Mouse (Mus musculus) cerebellum, adult 11-12 months (tissue): ENCODE measurements at regions not wholly inside any gene's neighbourhood (a gene's known extent, or its start where the extent isn't known, plus 50 kb on each side); places are given as distances from the start of the nearest gene placed in this dataset.
"Not testable (repeated sequence)": the region's sequence is repeated elsewhere in the genome, so short reads cannot be mapped to it uniquely, and the experiment has no call there.

Source experiments
- DNase-seq: peaks from one replicate; pipeline ENCODE4 v3.0.0; 2022

DNA sequence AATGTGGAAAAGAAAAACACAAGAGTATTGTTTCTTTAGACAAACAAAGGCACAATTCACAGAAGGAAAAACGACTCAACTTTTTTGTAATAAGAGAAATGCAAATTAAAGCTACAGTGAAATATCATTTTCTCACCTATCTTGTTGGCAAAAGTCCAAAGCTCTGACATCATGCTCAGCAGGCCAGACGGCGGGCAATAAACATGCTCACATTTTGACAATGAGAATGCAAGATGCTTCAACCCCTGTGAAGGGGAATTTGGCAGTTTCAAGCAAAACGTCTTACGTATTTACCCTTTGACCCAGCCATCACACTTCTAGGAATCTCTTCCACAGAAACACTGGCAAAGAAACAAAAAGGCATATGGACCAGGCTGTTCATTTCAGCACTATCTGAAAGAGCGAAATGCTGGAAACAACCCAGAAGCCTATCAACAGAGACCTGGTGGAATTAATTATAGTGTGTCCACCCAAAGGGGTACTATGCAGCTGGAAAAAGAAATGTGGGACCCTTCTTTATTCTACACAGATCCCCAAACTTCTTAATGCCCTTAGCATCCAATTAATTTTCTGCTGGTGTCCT lies 203.4 kb upstream of the 2610301B20Rik start:
- DNase-seq: no peak

DNA sequence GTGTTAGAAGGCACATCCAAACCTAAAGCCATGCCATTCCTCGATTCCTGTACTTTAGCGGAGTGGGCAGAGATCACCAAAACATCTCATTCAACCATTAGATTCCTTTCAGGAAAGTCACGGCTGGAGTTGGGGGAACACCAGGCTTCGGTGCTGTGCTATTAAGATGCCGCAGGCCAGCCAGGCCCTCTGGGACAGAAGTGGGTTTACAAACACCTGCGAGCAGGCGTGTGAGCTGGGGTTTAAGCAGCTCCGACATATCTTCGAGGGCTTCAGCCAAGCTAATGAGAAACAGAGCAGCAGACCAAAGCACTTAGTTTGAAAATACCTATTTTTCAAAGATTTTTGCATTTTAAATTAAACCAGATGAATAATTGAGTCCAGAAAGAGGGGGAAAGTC lies 183.2 kb upstream of the 2610301B20Rik start:
- no peak for DNase-seq

DNA sequence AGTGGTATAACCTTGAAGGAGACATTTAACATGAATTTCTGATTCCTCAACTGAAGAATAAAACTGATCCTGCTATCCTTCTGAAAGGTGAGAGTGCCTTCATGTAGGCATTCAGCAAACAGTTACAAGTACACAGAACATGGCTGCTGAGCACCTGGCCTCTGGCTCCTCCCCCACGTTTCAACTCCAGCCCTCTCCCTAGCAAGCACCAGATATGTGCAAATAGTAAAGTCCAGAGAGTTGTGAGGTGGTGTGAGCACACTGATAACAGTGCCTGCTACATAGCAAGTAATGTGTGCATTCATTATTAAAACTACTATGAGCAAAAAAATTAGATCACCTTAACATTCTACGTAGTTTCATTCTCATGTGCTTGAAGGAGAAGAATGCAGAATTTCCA lies 181.4 kb upstream of the 2610301B20Rik start:
- no peak for DNase-seq

DNA sequence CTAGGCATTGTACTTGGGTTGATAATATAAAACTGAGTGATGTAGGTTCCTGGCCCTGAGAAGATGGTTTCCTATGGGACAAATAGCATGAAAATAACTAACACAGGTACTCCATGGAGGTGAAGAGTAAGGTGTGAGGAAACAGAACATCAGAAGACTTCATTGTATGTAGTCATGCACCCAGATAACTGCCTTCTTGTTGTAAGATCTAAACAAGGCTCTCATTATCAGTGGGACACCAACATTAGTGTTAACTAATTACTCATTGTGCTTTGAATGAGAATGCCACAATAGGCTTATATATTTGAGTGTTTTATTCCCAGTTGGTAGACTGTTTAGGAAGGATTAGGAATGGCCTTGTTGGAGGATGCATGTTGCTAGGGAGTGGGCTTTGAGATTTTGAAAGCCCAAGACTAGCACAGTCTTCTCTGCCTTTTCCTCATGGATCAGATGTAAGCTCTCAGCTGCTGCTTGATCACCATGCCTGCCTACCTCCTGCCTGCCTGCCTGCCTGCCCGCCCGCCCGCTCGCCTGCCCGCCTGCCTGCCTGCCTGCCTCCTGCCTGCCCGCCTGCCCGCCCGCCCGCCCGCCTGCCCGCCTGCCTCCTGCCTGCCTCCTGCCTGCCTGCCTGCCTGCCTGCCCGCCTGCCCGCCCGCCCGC lies 180.7 kb upstream of the 2610301B20Rik start:
- no peak for DNase-seq

DNA sequence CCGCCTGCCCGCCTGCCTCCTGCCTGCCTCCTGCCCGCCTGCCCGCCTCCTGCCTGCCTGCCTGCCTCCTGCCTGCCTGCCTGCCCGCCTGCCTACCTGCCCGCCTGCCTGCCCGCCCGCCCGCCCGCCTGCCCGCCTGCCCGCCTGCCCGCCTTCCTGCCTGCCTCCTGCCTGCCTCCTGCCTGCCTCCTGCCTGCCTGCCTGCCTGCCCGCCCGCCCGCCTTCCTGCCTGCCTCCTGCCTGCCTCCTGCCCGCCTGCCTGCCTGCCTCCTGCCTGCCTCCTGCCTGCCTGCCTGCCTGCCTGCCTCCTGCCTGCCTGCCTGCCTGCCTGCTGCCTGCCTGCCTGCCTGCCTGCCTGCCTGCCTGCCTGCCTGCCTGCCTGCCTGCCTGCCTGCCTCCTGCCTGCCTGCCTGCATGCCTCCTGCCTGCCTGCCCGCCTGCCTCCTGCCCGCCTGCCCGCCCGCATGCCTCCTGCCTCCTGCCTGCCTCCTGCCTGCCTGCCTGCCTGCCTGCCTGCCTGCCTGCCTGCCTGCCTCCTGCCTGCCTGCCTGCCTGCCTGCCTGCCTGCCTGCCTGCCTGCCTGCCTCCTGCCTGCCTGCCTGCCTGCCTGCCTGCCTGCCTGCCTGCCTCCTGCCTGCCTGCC lies 180.1 kb upstream of the 2610301B20Rik start:
- not testable (repeated sequence) for DNase-seq

DNA sequence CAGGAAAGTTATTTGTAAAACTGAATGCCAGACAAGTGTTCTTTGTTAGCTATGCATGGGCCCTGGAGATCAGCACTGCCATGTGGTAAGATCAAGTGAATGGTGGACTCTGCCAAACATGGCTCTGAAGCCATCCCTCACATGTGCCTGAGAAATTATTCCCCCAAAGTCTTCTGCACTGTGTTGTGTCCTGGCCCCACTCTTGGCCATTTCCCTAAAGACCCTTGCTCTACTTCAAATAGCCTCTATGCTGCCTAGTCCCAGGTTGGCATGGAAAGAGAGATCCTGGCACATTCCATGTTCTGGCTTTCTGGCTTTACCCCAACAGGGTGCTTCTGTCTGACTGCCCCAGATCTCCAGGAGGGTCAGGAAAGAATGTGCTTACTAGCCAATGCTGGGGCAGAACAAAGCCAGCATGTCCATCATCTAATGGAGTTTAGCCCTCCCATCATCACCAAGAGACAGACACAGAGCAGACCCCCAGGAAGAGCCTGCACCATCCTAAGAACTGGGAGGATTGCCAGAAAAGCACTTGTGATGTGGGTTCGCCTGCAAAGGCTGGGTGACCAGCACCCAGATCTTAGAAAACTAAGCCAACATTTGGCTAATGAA lies 177.0 kb upstream of the 2610301B20Rik start:
- DNase-seq: peak; percentile 2

DNA sequence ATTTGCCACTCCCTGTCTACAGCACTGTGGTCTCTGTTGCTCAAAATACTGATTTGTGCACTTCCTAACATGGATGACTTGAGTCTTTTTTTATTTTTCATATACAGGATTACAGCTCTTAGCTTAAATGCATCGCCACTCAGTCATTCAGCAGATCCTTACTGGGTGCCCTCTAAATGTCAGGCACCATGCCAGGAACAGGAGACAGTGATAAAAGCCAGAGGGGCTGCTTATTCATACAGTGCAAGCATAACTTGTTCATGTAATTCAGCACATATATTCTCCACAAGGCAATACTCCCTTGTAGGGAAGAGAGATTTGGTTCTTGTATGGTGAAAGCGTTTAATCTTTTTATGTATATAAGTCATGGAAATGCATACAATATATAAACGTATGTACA lies 175.7 kb upstream of the 2610301B20Rik start:
- no peak for DNase-seq

DNA sequence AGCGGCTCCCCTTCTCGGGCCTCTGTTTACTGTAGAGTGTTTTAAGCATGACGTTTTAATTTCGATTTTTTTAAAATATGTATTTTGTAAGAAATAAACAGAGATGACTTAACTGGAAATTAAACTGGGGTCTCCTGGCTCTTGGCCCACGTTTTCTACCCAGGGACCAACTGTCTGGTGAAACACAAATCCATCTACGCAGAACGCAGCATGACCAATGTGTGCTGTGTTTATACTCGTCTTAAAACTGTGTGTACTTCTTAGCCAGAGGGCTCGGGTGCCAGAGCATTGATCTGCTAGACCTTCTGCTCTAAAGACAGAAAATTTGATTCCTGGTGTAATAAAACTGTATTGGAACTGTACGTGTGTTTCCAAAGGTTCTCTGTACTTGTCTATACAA lies 172.8 kb upstream of the 2610301B20Rik start:
- DNase-seq: no peak

DNA sequence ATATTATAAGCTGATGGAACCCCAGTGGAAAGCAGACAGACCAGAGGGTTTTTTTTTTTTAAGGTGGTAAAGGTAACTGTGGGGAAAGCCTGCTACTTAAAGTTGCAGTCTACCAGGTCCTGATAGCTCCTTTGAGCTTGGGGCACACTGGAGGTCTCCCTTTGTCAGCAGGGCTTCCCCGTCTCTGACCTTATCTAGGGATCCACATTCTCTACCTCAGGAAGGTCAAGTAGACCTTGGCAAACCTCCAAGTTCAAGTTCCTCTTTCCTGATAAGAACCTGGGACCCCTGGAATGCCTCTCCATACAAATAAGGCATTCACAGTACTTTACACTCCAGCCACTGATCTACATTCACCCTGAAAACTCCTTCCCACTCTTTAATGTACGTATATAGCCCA lies 171.1 kb upstream of the 2610301B20Rik start:
- no peak for DNase-seq

DNA sequence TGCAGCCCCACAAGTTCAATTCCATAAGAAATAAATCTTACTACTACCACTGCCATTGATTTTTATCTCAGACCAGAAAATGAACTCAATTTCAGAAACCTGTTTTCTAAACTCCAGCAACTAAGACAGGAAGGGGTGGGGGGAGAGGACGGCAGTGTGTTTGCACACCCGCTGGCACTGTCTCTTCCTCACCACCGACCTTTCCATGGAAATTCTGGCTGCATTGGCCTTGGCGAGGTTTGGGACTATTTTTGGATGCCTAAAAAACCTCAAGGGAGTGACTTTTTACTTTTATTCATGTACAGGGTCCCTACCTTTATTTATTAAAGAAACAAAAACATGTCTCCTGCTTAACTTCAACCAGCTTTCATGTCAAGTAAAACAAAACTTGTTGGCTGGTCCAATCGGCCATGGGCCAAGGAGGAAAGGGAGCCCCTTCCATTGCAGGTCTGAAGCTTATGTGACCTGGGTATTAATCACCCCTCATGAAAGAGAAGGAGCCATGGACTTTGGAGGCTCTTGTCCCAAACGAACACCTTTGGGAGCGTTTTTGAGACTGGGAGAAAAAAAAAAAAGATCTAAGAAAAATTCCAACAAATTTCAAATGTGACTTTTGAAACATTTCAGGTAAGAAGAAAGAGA lies 167.2 kb upstream of the 2610301B20Rik start:
- DNase-seq: no peak

DNA sequence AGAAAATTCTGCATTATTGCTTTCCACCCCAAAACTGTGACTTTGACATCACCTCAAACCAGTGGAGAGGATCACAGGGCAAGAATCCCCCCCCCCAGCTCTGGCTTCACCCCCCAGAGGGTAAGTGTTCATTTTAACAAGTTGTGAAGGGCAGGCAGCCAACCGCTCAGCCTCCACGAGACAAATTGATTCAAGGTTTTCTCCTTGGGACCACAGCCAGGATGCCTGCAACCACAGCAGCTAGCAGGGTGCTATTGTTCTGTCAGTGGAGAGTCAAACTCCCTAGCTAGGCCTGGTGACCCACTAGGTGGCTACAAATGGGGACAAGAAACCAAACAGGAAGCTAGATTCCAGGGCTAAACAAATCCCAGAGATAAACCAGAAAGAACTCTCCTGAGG lies 166.6 kb upstream of the 2610301B20Rik start:
- no peak for DNase-seq

DNA sequence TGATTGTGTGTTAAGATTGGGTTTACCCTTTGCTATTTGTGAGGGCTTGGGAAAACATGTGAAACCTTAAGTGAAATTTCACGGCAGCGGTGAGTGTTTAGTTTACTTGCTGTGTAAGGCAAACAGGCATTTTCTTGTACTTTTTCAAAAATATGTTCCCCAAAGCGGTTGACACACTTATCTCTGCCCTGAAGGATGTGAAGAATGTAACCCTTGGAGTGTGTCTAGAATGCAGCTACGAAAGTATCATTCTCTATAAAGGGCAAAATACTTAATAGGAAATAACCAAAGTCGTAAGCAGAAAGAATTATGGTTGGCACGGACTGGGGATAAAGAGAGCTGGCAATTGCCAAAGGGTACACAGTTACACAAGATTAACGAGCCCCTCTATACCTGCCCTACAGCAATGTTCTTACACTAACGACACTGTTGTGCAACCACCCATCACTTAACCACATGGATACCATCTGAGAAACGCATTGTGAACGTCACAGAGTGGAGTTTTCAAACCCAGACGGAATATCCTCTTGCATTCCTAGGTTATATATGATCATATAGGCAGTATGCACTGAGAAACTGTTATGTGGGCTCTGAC lies 162.3 kb upstream of the 2610301B20Rik start:
- DNase-seq: no peak

DNA sequence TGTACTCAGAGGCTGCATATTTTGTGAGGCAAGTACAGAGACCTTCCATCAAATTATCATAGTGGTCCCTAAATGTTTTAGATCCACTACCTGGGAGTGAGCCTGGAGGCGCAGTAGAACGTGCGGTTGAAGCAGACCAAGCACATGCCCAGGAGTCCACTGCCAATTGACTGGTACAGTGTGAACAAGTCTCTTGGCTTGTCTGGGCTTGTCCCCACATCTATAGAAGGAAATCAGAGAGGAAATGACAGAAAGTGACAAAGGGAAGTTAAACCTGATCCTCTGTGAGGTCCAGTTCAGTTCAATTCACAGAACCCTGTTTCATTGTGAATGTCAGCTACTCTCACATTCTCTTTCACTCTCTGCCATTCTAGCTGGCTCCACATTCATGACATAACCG lies 151.0 kb upstream of the 2610301B20Rik start:
- DNase-seq: no peak

DNA sequence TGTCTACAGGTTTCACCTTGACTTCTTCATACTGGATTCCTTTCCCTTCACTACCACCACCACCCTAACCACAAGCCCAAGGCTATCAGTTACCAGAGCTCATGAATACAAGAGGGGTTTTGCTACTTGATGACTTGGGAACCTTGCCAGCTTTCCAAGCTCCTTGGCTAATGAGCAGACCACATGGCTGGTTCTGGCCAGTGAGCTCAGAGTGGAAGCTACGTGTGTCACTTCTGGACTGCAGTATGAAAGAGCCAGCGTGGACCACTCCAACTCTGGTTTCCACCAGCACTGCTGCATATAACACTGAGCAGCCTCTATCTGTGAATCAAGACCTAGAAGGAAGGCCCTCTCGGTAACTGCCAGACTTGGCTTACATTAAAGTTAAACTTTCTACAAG lies 146.4 kb upstream of the 2610301B20Rik start:
- no peak for DNase-seq

DNA sequence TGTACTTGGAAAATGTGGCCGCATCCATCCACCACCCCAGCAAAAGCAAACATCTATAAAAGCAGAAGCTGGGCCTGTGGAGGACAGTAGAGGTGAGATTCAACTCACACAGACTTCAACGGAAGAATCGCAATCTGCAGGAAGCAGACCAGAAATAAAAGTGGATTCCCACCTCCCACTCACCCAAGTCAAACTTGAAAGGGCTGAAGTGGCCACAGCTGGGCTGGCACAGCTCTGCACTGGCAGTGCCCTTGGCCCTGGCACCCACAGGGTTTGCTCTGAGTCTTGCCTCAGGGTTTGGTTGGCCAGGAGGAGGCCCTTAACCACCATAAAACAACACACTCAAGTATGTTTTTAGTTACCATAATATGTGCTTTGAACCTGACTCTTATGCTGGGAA lies 129.1 kb upstream of the 2610301B20Rik start:
- no peak for DNase-seq

DNA sequence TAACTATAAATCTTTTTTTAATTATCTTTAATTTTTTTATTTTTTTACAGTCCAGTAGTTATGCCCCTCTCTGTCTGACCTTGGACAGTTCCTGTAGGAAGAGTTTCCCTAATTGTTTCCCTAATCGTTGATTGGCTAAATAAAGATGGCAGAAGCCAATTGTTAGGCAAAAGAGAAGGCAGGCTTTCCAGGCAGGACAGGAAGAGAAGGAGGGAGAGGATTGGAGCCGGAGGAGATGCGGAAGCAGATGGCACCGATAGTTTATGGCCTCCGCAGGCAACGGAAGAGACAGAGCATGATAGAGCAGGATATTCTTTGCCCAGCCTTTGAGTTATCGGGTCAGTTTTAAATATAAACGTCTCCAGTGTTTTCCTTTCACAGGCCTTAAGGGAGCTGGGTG lies 125.5 kb upstream of the 2610301B20Rik start:
- no peak for DNase-seq

DNA sequence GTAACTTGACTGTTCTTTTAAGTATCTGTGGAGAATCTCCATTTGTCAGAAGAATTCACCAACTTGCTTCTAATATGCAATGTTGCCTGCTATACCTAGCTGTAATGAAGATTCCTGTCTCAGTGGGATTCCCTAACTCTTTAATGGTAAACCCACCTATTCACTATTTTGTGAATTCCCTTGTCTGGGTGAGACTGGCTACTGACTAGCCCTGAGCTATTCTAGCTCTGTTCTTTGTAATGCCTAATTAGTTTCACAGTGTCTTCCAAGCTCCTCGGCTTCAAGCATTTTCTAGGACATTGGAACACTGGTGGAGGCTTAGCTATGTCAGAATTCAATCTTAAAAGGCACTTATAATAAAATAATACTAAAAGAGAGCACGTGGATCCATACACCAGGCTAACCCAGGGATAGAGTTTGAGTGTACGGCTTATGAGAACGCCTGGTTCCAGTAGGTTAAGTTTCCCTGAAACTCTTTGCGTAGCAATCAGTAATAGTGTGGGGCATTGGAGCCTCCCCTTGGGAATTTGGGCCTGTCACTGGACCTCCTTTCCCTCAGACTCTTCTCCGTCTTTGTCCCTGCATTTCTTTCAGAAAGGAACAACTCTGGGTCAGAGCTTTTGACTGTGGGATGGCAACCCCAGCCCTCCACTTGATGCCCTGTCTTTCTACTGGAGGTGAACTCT lies 123.8 kb upstream of the 2610301B20Rik start:
- not testable (repeated sequence) for DNase-seq

DNA sequence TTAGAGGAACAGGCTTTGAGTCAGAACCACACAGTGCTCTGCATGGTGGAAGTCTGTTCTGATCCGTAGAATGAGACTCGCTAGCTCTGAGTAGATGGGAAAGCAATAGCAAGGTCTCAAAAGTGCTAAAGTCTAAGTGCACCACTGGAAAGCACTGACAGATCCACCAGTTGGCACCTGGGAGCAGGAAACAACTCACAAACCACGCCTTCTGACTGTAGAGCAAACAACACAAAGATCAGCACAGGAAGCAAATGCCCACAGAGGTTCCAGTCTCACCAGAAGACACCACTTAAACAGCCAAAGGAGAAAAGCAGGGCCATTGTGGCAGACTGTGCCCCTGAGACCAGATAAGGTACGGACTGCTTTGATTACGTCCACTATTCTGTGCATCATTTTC lies 121.1 kb upstream of the 2610301B20Rik start:
- no peak for DNase-seq

DNA sequence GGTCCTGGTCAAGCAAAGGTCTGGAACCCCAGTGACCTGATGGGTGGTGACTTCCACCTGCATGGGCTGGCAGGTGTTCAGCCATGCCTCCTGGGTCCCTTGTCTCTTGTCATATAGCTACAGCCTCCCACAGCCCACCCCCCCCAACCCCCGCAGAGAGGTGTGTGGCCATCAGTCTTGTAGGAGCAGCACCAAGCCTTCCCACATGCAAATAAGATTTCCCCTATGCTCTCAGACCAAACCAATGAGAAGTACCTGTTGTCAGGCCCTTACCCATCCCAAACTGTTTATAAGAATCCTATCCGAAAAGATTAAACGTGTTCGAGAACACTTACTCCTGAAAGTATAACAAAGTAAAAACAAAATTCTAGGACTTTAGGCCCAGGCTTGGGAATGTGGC lies 114.8 kb upstream of the 2610301B20Rik start:
- no peak for DNase-seq

DNA sequence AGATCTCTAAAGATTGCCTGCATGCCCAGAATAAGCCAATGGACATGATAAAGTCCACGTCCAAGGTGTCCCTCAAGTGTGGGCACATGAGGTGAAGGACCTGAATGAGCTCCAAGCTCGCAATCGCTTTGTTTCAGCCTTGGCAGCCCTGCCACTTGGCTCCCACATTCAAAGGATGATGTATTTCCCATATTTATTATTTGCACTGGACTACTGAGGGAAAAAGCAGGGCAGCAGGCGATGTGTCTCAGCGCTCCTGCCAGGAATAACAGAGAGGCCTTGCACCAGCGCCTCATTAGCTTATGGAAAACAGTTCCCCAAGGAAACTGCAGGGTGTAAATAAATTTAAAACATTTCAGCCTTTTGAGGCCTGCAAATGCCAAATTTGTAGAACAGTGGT lies 106.6 kb upstream of the 2610301B20Rik start:
- peak; percentile 28 for DNase-seq

DNA sequence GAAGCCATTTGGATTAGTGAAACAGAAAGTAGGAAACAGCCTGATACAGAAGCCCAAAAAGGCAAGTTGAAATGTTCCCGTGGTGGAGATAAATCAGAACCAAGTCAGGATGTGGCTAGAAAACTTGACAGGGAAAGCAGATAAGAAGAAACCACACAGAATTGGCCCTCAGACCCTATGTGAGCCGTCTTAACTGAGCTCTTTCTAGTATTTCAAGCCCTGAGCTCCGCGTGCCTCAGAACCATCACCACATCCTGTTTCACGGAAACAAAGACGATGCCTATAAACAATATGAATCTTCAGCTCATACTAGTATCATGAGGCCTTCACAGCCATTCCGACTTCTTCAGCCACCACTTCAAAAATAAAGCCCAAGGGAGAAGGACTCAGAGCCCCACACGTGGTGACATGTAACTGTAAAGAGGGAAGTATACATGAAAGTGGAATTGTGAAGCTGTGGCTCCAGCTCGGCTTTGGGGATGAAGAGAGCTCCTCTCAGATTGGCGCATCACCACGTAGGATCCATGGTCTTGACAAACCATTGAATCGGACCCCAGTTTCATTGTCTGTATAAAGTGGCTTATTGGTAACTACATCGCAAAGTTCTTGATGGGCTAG lies 104.2 kb upstream of the 2610301B20Rik start:
- DNase-seq: no peak

DNA sequence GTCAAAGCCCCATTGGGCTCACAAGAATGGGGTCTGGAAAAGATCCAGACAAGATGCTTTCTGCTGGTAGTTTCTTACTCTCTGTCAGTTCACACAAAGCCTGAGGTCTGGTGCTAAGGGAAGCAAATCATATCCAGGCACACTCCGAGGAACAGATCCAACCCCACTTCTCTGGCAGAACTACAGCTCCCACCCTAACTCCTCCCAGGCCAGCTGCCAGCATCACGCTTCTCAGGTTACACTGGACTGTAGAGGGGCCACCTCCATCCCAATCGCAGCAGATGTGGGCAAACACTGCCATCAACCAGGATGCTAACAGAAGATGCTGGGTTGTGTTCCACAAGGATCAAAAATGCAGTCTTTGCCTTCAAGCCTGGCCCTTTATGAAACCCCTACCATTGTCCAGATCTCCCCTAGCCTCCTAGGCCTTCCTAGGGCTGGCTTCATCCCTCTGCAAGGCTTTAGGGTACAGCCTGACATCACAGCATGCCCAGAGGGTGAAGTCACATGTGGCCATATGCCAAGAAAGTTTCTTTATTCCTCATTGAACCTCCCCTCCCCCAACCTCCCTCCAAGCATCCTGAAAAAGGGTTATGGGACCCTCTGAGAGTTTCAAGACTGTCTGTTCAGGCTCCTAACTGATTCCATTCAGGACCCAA lies 99.6 kb upstream of the 2610301B20Rik start:
- DNase-seq: no peak
